Mouse (Mus musculus) lung, embryonic 16.5 days (tissue): ENCODE data around the gene Zfp600. TPM values are rescaled to one million over a fixed set of nuclear protein-coding genes. Genes with fewer than 3 reads are reported as not detected.
"Not testable (repeated sequence)": the region's sequence is repeated elsewhere in the genome, so short reads cannot be mapped to it uniquely, and the experiment has no call there.

ENCODE experiments used
- ATAC-seq: fragments of 200-750 bp; cut with Nextera tagmentation; 2 replicates; pipeline ENCODE4 v1.8.0; 2017; ENCODE audit warnings: low read depth, mild to moderate bottlenecking, moderate library complexity
- H3K27ac ChIP-seq: fragments of 300-500 bp; sonication (generic); 2 replicates; pipeline ENCODE4 v1.5.1; 2014; ENCODE audit warnings: mild to moderate bottlenecking, control low read depth, low read length
- H3K27me3 ChIP-seq: fragments of 300-500 bp; sonication (generic); 2 replicates; pipeline ENCODE4 v1.6.1; 2014; ENCODE audit warnings: low read depth, low read length, mixed read lengths; ENCODE audit not compliant: control insufficient read depth, insufficient read depth
- H3K36me3 ChIP-seq: fragments of 300-500 bp; sonication (generic); 2 replicates; pipeline ENCODE4 v1.6.1; 2014; ENCODE audit warnings: low read length; ENCODE audit not compliant: control insufficient read depth, insufficient read depth
- H3K4me1 ChIP-seq: fragments of 300-500 bp; sonication (generic); replicated peaks from 2 replicates; pipeline ENCODE4 v1.6.1; 2014; ENCODE audit warnings: low read length, mixed read lengths; ENCODE audit not compliant: control insufficient read depth, insufficient read depth
- H3K4me2 ChIP-seq: fragments of 300-500 bp; sonication (generic); 2 replicates; pipeline ENCODE4 v1.6.1; 2014; ENCODE audit warnings: low read depth, low read length, control low read depth
- H3K4me3 ChIP-seq: fragments of 300-500 bp; sonication (generic); 2 replicates; pipeline ENCODE4 v1.5.1; 2014; ENCODE audit warnings: mild to moderate bottlenecking, low read length, control low read depth
- H3K9ac ChIP-seq: fragments of 300-500 bp; sonication (generic); 2 replicates; pipeline ENCODE4 v1.6.1; 2014; ENCODE audit warnings: low read length, control low read depth
- H3K9me3 ChIP-seq: fragments of 300-500 bp; sonication (generic); 2 replicates; pipeline ENCODE4 v1.6.1; 2016; ENCODE audit warnings: low read length; ENCODE audit not compliant: control insufficient read depth
- WGBS: fragments of 180-500 bp; shearing (Covaris S2); extraction: QIAGEN DNeasy Blood & Tissue Kit; methylation state at CpG from one replicate; pipeline ENCODE4 v1.1.7; 2014; 5-methylcytosine and 5-hydroxymethylcytosine counted together
- polyA plus RNA-seq: library from polyadenylated mRNA; unstranded; fragments of >200 nt; fragmentation: Nextera tagmentation; extraction: Ambion mirVana; gene quantifications from 2 replicates; pipeline ENCODE4 v1.2.1, GENCODE M21; 2015

Zfp600 gene
- polyA plus RNA-seq = not detected in 2 replicates

DNA sequence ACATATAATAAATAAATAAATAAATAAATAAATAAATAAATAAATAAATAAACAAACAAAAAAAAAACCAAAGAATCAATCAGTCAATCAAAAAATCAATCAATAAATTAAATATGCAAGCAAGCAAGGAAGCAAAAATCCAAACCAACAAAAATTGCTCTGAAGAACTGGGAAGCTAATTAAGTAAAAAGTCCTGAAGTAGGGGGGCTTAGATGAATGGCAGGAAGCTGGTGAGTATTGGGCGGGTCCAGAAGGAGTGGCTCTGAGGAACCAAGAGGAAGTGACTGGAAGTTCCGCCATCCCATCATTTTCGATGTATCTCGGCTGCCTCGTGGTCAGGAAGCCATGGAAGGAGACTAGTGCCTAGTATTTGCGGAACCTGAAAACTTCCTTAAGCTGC, at the start of gene Zfp600:
Gene Zfp600, plus strand, starts transcription at position 301 of the 400 bp plus-strand sequence.
- not testable (repeated sequence) for ATAC-seq, H3K4me3 ChIP-seq, H3K9me3 ChIP-seq, H3K36me3 ChIP-seq, H3K27ac ChIP-seq, H3K4me2 ChIP-seq, H3K27me3 ChIP-seq, H3K4me1 ChIP-seq, H3K9ac ChIP-seq
- no CpG with 5 or more reads among the region's 6 CpGs for WGBS

DNA sequence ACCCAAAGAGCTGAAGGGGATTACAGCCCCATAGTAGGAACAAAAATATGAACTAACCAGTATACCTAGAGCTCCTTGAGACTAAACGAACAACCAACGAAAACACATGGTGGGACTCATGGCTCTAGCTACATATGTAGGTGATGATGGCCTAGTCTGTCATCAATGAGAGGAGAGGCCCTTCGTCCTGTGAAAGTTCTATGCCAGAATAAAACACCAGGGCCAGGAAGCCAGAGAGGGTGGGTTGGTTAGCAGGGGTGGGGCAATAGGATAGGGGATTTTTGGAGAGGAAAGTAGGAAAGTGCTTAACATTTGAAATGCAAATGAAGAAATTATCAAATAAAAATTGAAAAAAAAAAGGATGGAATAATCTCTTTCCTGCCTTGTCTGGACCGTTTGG, 6.3 kb downstream of the Zfp600 start:
- not testable (repeated sequence) for ATAC-seq, H3K9me3 ChIP-seq, H3K4me1 ChIP-seq, H3K36me3 ChIP-seq, H3K4me3 ChIP-seq, H3K27ac ChIP-seq, H3K27me3 ChIP-seq, H3K4me2 ChIP-seq, H3K9ac ChIP-seq
- WGBS = 94% methylated on average over 2 of the region's 4 CpGs

DNA sequence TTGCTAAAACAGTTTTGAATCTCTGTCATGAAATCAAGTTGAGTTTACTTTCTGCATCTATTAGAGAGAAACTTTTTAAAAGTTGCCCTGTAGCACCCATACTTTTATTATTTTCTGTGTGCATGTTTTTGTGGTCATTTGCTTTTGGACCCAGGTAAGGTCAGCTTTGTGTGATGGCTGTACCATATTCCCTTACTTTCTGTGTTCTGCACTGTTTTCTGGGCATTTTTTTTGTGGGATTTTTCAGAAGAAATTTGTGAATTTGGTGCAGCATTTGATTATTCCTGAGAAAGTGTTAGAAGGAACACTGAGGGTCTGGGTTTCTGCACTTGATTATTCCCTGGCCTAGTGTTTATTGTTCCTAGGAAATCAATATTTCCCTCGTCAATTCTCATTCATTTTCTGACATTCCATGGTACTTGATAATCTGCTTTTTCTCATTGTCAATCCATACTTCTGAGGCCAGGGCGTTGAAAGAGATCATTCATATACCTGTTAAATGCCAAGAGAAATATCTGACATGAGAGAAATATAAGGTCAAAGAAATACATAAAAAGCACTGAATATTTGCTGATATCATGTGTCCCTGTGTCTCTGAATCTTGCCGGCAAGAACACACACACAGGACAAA, 10.7 kb downstream of the Zfp600 start:
- not testable (repeated sequence) for H3K27ac ChIP-seq, H3K9me3 ChIP-seq, H3K36me3 ChIP-seq, H3K4me2 ChIP-seq, H3K4me1 ChIP-seq, H3K27me3 ChIP-seq, H3K4me3 ChIP-seq, H3K9ac ChIP-seq, ATAC-seq
- 75% methylated on average over 3 of the region's 3 CpGs for WGBS

GRCm38 (mm10) chr4:146167879-146168532, 11.4 kb downstream of the Zfp600 start:
- H3K9ac ChIP-seq, H3K4me3 ChIP-seq, H3K9me3 ChIP-seq, H3K4me1 ChIP-seq, H3K4me2 ChIP-seq, H3K27me3 ChIP-seq, H3K36me3 ChIP-seq, H3K27ac ChIP-seq: not testable (repeated sequence)
- peak; percentile 26 for ATAC-seq
- WGBS = 77% methylated on average over 10 of the region's 10 CpGs

DNA sequence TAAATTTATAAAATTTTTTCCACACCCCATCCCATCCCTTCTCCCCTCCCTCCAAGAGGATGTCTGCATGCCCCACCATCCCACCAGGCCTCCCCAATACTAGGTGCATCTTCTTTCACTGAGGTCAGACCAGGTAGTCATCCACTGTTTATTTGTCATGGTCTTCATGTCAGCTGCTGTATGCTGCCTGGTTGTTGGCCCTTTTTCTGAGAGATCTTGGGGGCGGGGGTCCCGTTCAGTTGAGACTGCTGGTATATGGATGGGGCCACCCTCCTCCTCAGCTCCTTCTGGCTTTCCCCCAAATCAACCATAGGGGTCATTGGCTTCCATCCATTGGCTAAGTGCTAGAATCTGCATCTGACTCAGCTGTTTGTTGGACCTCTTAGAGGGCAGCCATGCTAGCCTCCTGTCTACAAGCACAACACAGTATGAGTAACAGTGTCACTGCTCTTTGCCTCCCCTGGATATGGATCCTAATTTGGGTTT, 12.1 kb downstream of the Zfp600 start:
- not testable (repeated sequence) for H3K9ac ChIP-seq, H3K36me3 ChIP-seq, H3K4me2 ChIP-seq, H3K27me3 ChIP-seq, H3K27ac ChIP-seq, H3K4me3 ChIP-seq, H3K4me1 ChIP-seq, H3K9me3 ChIP-seq
- WGBS = no CpG with 5 or more reads among the region's 2 CpGs
- ATAC-seq = peak; percentile 71

DNA sequence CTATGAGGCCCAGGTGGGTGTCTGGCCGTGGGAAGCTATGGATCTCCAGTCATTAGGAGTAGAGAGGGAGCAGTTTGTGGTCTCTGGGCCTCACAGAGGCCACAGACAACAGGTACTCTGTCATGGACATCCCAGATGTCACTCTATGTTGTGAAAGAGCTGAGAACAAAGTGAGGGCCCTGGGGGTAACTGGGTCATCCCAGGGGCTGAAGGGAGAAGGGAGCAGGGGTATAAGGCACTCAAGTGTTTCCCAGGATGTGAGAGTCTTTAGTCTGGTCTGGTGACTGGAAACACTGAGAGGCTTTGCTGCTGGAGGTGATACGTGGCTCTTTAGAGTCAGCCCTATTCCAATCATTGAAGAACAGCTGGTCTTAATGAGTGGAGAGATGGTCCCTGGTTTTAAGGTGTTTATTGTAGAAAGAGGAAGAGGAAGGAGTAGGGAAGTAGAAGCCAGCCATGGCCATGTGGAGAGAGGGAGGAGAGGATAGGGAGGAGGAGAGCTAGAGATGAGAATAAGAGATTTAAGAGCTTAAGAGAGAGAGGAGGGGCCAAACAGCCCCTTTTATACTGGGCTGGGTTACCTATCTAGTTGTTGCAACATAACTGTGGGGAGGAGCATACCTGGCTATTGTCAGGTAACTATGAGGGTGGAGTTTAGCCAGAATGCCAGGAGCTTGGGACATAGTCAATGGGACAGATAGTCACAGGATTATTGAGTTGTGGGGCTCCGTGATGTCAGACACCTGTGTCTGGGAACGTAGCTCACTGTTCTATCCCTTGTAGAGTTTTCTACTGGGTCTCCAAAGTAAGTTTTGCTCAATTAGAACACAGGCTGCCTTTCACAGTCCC, 17.0 kb downstream of the Zfp600 start:
- H3K27ac ChIP-seq, H3K9me3 ChIP-seq, H3K4me3 ChIP-seq, H3K4me2 ChIP-seq, H3K27me3 ChIP-seq, H3K4me1 ChIP-seq, H3K36me3 ChIP-seq, H3K9ac ChIP-seq: not testable (repeated sequence)
- 55% methylated on average over 3 of the region's 4 CpGs for WGBS
- peak; percentile 56 for ATAC-seq

- not testable (repeated sequence) for H3K9ac ChIP-seq, H3K36me3 ChIP-seq, H3K27me3 ChIP-seq, H3K4me3 ChIP-seq, H3K9me3 ChIP-seq, H3K27ac ChIP-seq, H3K4me2 ChIP-seq, H3K4me1 ChIP-seq, ATAC-seq
- WGBS = 94% methylated on average over 2 of the region's 2 CpGs
Measured at GRCm38 (mm10) chr4:146204357-146204756, 47.7 kb downstream of the Zfp600 start.

DNA sequence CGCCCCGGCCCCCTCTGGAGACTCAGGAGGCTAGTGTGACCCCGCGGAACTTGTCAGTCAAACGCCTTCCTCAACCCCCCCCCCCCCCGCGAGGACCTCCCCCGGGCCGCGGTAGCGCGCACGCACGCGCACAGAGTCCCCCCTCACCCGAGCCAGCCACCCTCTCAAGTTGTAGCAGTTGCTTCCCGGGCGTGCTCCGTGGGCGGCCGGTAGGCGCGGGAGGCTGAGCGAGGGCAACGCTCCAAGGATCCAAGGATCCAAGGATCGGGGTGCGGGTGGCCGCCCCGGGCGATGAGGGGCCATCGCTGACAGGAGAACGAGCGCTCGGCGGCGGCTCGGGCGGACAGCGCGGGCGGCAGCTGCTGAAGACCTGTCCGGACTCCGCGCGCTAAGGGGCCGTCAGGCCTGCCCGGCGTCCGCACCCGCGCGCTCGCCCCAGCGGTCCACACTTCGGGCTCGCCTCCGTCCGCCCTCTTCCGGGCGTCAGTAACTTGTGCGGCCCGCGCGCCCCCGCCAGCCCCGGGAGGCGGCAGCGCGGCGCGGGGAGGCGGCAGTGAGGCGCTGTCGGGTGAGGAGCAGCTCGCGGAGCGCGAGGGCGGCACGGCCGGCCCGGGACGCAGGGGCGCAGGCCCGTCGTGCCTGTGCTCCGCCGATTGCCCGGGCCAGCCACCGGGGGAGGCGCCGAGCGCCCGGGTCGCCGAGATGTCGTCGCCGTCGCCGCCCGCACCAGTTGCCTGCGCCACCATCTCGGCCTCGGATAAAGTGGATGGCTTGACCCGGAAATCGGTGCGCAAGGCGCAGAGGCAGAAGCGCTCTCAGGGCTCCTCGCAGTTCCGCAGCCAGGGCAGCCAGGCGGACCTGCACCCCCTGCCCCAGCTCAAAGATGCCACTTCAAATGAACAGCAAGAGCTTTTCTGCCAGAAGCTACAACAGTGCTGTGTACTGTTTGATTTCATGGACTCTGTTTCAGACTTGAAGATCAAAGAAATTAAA, 82.9 kb downstream of the Zfp600 start:
- not testable (repeated sequence) for H3K9me3 ChIP-seq, H3K4me1 ChIP-seq, H3K27ac ChIP-seq, H3K4me2 ChIP-seq, H3K27me3 ChIP-seq, H3K36me3 ChIP-seq, H3K9ac ChIP-seq, H3K4me3 ChIP-seq
- WGBS = 6% methylated on average over 17 of the region's 113 CpGs
- ATAC-seq = peak; percentile 41; the same call in 1 of the 2 replicates
